In genomic region chr5:26586108-26586507, GRCm38 (mm10) we compare ENCODE assay signal across 23 mouse cellular contexts.
"Had no signal": no experiment of that assay in that cellular context is flagged by ENCODE, and none has a peak within 500 bp of the region (broad histone marks: within the 10 kb centered on the region; RNA-seq: fewer than 3 reads in every experiment).

No protein-coding gene starts in this region.

- H3K36me3 ChIP-seq: heart, embryonic 10.5 days; heart, embryonic 12.5 days; hindbrain, embryonic 10.5 days; hindbrain, embryonic 12.5 days; intestine, embryonic 15.5 days; limb, embryonic 10.5 days; limb, embryonic 12.5 days had no signal

- H3K4me1 ChIP-seq: heart, embryonic 10.5 days; heart, embryonic 12.5 days; hindbrain, embryonic 12.5 days; intestine, embryonic 15.5 days; limb, embryonic 10.5 days; limb, embryonic 12.5 days had no signal

- H3K27me3 ChIP-seq: heart, embryonic 12.5 days; hindbrain, embryonic 12.5 days; intestine, embryonic 15.5 days; limb, embryonic 12.5 days had no signal

- ATAC-seq: hindbrain, embryonic 16.5 days; inflammation-experienced regulatory T-cells, adult 6 months; intestine, embryonic 15.5 days; intestine, postnatal 0 days had no signal

- DNase-seq: gastrocnemius, postnatal 14 days; heart, adult 18-20 months; heart, postnatal 10 days; heart, postnatal 4 days; kidney, adult 18-20 months; kidney, adult 8-10 months; kidney, postnatal 10 days; kidney, postnatal 25 days; kidney, postnatal 4 days; liver had no signal

- H3K9me3 ChIP-seq: heart, embryonic 10.5 days; heart, embryonic 12.5 days; hindbrain, embryonic 12.5 days; intestine, embryonic 15.5 days; limb, embryonic 10.5 days; limb, embryonic 12.5 days had no signal

- H3K27ac ChIP-seq: heart, embryonic 10.5 days; hindbrain, embryonic 10.5 days; hindbrain, embryonic 12.5 days; hindbrain, embryonic 14.5 days; intestine, embryonic 15.5 days; layer of hippocampus, adult 2 months; left cerebral cortex, adult 2 months; limb, embryonic 10.5 days; limb, embryonic 12.5 days had no signal

- H3K9ac ChIP-seq: heart, embryonic 12.5 days; hindbrain, embryonic 12.5 days; hindbrain, embryonic 14.5 days; intestine, embryonic 15.5 days; limb, embryonic 12.5 days had no signal

- H3K4me2 ChIP-seq: heart, embryonic 12.5 days; hindbrain, embryonic 12.5 days; hindbrain, embryonic 14.5 days; intestine, embryonic 15.5 days; limb, embryonic 12.5 days had no signal

- H3K4me3 ChIP-seq: heart, embryonic 10.5 days; heart, embryonic 12.5 days; hindbrain, embryonic 10.5 days; hindbrain, embryonic 12.5 days; intestine, embryonic 15.5 days; layer of hippocampus, adult 2 months; left cerebral cortex, adult 2 months; limb, embryonic 10.5 days; limb, embryonic 12.5 days had no signal
